Mouse (Mus musculus): ENCODE measurements at regions not wholly inside any gene's neighbourhood (a gene's known extent, or its start where the extent isn't known, plus 50 kb on each side); places are given as distances from the start of the nearest gene placed in this dataset.
A peak's percentile ranks its signal among the peaks of the same experiment; 100 is the strongest.

DNA sequence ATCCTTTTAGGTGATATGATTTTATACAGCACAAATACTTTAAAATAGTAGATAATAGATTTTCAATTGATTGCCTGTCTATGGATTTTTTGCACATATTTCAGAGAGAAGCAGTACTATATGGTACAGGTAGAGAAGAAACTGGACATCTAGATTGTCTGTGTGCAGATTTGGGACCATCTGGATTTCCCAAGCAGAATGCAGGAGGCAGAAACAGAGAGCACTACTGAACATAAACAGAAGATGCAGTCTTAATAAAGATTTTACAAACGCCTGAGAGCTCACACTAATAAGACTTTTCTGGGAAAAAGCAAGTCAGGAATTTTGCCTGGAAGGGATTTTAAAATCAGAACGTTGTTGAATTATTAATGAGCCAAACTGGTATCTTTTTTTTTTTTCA, 432.9 kb downstream of the Col11a1 start:
- ATAC-seq (ENCODE audit: low FRiP score, low read depth): peak; percentile 57; the same call in 1 of the 2 replicates
- Histone ChIP-seq H3K4me3 (no peak overlapping the region), H3K27me3 (no peaks in the 10 kb centered on the region), H3K4me2 (replicated peaks) (no peak overlapping the region), H3K9ac (replicated peaks) (no peak overlapping the region), H3K4me1 (peaks cover 4% of the 10 kb centered on the region; the same call in 1 of the 2 replicates), H3K36me3 (no peaks in the 10 kb centered on the region), H3K27ac (replicated peaks) (no peak overlapping the region), H3K9me3 (no peaks in the 10 kb centered on the region)
- 42% methylated on average over 2 of the region's 2 CpGs for WGBS

DNA sequence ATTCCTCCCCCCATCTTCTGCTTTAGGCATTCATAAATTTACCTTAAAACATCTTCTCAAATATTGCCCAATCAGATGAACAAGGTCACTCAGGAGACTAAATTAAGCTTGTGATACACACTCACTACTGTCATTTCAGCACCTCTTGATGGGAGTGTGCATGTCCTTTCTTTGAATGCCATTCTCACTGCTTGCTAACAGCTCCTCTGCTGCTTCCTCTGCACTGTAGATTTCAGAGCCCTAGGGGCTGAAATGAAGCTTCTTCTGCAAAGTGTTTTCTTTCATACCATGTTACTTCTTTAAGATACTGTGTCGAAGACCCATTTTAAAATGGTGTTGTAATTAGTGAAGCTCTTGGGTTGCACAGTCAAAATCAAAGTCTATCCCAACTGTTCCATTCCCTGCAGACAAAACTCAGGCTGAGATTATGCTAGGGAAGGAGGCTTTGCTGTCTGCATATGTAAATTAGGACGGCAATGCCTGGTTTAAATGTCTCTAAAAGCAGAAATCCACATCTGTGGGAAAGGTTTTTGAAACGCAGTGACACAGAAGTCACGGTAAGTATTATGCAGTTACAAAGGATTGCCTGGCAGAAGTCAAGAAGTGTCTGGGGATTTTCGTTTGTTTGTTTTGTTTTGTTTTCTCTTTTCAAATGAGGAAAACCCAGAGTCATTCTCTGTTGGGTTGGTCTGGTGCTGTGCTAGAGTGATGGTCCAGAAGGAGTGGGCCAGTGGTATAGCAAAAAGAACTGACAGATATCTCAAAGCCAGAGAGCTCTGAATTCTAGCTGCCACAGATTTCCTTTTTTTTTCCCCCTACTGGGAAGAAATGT, 433.6 kb downstream of the Col11a1 start:
- WGBS: 43% methylated on average over 5 of the region's 5 CpGs
- no peak overlapping the region for H3K4me2 ChIP-seq (replicated peaks)
- H3K4me3 ChIP-seq: no peak overlapping the region
- H3K36me3 ChIP-seq: no peaks in the 10 kb centered on the region
- H3K9ac ChIP-seq (replicated peaks): no peak overlapping the region
- H3K27me3 ChIP-seq: no peaks in the 10 kb centered on the region
- peak; percentile 70 for ATAC-seq (ENCODE audit: low FRiP score, low read depth)
- peaks cover 4% of the 10 kb centered on the region; the same call in 1 of the 2 replicates for H3K4me1 ChIP-seq
- H3K9me3 ChIP-seq: no peaks in the 10 kb centered on the region
- H3K27ac ChIP-seq (replicated peaks): peak overlapping the region; percentile 40; the same call in 1 of the 2 replicates

DNA sequence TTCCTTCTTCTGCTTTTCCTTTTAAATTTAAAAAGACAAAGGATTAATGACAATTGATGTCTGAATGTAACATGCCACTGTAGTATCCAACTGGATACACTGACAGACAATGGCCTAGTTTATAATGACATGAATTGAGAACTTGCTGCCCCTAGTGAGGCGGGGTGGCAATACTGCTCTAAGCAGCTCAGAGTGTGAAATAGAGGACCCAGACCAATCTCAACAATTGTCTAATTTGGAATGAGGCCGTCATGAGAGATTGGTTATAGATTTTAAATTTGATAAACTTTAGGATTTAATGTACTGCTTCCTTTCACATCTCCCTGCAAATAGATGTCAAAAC, 434.2 kb downstream of the Col11a1 start:
- H3K4me2 ChIP-seq (replicated peaks): no peak overlapping the region
- 0 out of 2 replicates have a peak overlapping the region, but pooled peaks have one; percentile 40 for H3K27ac ChIP-seq (replicated peaks)
- no peak overlapping the region for H3K4me3 ChIP-seq
- no peaks in the 10 kb centered on the region for H3K27me3 ChIP-seq
- no peak overlapping the region for H3K9ac ChIP-seq (replicated peaks)
- 66% methylated on average over 2 of the region's 2 CpGs for WGBS
- H3K9me3 ChIP-seq: no peaks in the 10 kb centered on the region
- peaks cover 4% of the 10 kb centered on the region; the same call in 1 of the 2 replicates for H3K4me1 ChIP-seq
- H3K36me3 ChIP-seq: no peaks in the 10 kb centered on the region
- ATAC-seq (ENCODE audit: low FRiP score, low read depth): 0 out of 2 replicates have a peak, but pooled peaks have one; percentile 48

DNA sequence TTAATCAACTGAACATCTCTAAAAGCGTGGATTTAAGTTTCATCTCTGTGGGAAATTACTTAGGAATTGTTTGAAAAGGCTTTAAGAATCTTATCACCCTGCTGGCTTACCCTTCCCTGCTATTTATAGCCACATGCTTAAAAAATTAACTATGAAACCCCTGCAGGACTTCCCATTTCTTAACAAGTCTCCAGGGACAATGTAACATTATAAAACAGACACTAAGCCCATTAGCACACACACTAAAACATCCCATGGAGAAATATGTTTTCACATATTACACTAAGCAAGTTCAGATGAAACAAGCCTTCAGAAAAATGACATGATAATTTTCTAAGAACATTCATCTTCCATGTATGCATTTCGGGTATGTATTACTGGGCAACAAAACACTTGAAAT, 420.0 kb upstream of the Olfm3 start:
- no peak for ATAC-seq (ENCODE audit: low FRiP score, low read depth)

DNA sequence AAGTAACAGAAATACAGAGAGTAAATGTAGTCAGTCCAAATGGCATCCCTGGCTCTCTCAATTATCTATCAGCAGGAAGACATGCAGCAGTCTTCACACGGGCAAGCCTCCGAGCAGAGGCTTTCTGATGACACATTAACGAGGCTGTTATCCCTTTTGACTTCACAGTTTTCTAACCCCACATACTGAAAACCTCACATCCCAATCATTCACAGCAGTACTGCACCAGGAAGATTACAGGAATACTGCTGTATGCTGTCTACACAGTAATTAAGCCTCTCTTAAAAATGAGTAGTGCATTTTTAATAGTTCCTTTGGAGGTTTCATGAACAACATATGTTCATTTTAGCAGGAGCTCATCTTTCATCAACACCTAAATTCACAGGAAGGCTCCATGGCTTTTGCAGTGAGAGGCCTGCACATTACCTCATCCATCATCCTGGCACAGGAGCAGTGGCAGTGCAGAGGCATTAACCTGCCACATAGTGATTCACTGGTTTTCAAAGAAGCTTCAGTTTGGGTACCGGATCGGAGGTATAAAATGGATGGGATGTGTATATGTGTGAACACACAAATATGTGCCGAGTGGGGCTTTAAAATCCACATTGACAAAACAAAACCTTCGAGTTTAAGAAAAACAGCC, 396.1 kb upstream of the Olfm3 start:
- Histone ChIP-seq H3K4me2 (replicated peaks) (no peak overlapping the region), H3K27ac (replicated peaks) (no peak overlapping the region), H3K27me3 (no peaks in the 10 kb centered on the region), H3K9me3 (no peaks in the 10 kb centered on the region), H3K4me1 (no peaks in the 10 kb centered on the region), H3K36me3 (no peaks in the 10 kb centered on the region), H3K9ac (replicated peaks) (no peak overlapping the region), H3K4me3 (no peak overlapping the region)
- 78% methylated on average over 7 of the region's 7 CpGs for WGBS
- ATAC-seq (ENCODE audit: low FRiP score, low read depth): no peak

More for the DNA sequence above, 420.0 kb upstream of the Olfm3 start:
- Histone ChIP-seq H3K9me3 (no peaks in the 10 kb centered on the region), H3K4me1 (no peaks in the 10 kb centered on the region), H3K9ac (replicated peaks) (no peak overlapping the region), H3K4me2 (replicated peaks) (no peak overlapping the region), H3K4me3 (no peak overlapping the region), H3K27me3 (no peaks in the 10 kb centered on the region), H3K27ac (replicated peaks) (no peak overlapping the region), H3K36me3 (no peaks in the 10 kb centered on the region)
- WGBS: 64% methylated on average over 2 of the region's 2 CpGs

DNA sequence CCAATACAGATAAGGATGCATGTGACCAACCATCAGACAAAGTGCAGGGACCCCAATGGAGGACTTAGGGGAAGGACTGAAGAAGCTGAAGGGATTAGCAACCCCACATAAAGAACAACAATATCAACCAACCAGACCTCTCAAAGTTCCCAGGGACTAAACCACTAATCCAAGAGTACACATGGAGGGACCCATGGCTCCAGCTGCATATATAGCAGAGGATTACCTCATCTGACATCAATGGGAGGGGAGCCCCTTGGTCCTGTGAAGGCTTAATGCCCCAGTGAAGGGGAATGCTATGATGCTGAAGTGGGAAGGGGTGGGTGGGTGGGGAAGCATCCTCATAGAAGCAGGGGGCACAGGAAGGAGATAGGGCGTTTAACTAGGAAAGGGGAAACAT, 388.6 kb upstream of the Olfm3 start:
- 67% methylated on average over 1 of the region's 1 CpGs for WGBS
- H3K27ac ChIP-seq (replicated peaks): no peak overlapping the region
- H3K9me3 ChIP-seq: no peaks in the 10 kb centered on the region
- ATAC-seq (ENCODE audit: low FRiP score, low read depth): 0 out of 2 replicates have a peak, but pooled peaks have one; percentile 49
- H3K9ac ChIP-seq (replicated peaks): no peak overlapping the region
- H3K4me1 ChIP-seq: no peaks in the 10 kb centered on the region
- no peaks in the 10 kb centered on the region for H3K27me3 ChIP-seq
- no peak overlapping the region for H3K4me3 ChIP-seq
- no peaks in the 10 kb centered on the region for H3K36me3 ChIP-seq
- H3K4me2 ChIP-seq (replicated peaks): no peak overlapping the region

DNA sequence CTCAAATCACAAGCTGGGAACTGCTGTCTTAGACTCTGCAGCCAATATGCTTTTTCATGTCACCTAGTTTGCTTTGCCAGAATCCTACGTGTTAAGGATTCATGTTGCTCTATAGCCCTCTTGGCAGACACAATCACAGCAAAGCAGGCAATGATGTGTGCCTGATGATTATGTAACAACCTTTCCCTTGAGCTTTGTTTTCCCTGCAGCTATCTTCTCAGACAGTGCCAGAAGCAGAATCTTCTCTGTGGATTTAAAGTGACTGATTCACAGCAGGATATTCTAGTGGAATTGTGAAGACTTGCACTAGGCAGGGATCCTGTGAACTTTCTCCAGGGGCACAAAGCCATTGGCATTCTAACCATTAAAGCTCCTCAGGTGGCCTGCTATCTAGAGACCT, 359.5 kb upstream of the Olfm3 start:
- no peak for ATAC-seq (ENCODE audit: low FRiP score, low read depth)
- Histone ChIP-seq H3K9me3 (no peaks in the 10 kb centered on the region), H3K9ac (replicated peaks) (no peak overlapping the region)

DNA sequence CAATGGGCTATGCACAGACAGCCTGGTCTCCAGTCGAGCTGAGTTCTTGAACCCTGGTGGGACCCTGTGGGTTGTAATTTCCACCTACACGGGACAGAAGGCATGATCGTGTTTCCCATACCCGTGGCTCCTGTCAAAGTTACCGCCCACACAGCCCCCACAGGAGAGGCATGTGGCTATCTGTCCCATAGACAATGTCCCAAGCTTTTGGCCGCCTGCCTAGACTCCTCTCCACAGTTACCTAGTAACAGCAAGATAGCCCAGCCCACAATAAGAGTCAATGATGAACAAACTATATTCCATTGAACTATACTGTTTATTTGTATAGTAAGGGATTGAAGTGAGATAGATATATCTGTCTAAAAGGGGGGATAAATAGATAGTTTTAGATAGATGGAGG, 356.7 kb upstream of the Olfm3 start:
- Histone ChIP-seq H3K4me2 (replicated peaks) (no peak overlapping the region), H3K27ac (replicated peaks) (no peak overlapping the region), H3K4me3 (no peak overlapping the region), H3K9me3 (no peaks in the 10 kb centered on the region), H3K27me3 (no peaks in the 10 kb centered on the region), H3K36me3 (no peaks in the 10 kb centered on the region), H3K9ac (replicated peaks) (no peak overlapping the region), H3K4me1 (no peaks in the 10 kb centered on the region)
- 79% methylated on average over 6 of the region's 6 CpGs for WGBS
- 0 out of 2 replicates have a peak, but pooled peaks have one; percentile 30 for ATAC-seq (ENCODE audit: low FRiP score, low read depth)

More for the DNA sequence above, 359.5 kb upstream of the Olfm3 start:
- Histone ChIP-seq H3K27ac (replicated peaks) (no peak overlapping the region), H3K27me3 (no peaks in the 10 kb centered on the region), H3K36me3 (no peaks in the 10 kb centered on the region), H3K4me2 (replicated peaks) (no peak overlapping the region), H3K4me3 (no peak overlapping the region), H3K4me1 (no peaks in the 10 kb centered on the region)
- WGBS: 61% methylated on average over 1 of the region's 1 CpGs

DNA sequence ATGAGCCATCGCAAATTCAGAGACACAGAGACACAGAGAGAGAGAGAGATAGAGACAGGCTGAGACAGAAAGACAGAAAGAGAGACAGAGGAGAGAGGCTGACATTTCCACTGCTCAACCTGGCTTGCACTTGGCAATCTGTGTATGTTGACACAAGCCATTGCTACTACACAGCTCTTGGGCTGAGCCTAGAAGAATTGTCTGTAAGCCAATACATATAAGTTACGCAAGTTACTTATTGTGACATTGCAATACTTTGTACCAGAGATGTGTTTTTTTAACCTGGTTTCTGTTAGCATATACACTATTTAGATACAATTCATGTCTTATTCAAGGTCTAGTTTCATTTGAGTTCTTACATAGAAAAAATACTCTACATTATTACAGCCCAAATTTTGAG, 332.9 kb upstream of the Olfm3 start:
- H3K4me1 ChIP-seq: no peaks in the 10 kb centered on the region
- 62% methylated on average over 2 of the region's 2 CpGs for WGBS
- no peaks in the 10 kb centered on the region for H3K36me3 ChIP-seq
- no peaks in the 10 kb centered on the region for H3K9me3 ChIP-seq
- no peak overlapping the region for H3K4me3 ChIP-seq
- no peak overlapping the region for H3K27ac ChIP-seq (replicated peaks)
- H3K4me2 ChIP-seq (replicated peaks): no peak overlapping the region
- no peaks in the 10 kb centered on the region for H3K27me3 ChIP-seq
- H3K9ac ChIP-seq (replicated peaks): no peak overlapping the region
- no peak for ATAC-seq (ENCODE audit: low FRiP score, low read depth)
